Mouse (Mus musculus) small intestine, adult 2 months (tissue): Measurements from ENCODE around the gene L3mbtl4. TPM values are rescaled to one million over a fixed set of nuclear protein-coding genes. Genes with fewer than 3 reads are reported as not detected.
"Not testable (repeated sequence)": the region's sequence is repeated elsewhere in the genome, so short reads cannot be mapped to it uniquely, and the experiment has no call there.

Experiments
- H3K27ac ChIP-seq: fragments of 200-500 bp; 2 replicates; pipeline ENCODE4 v1.5.1; 2012; ENCODE audit warnings: low read depth, low read length, control low read depth, inconsistent platforms; ENCODE audit not compliant: insufficient read depth
- H3K27me3 ChIP-seq: fragments of 200-500 bp; 2 replicates; pipeline ENCODE4 v1.6.1; 2012; ENCODE audit warnings: mild to moderate bottlenecking, moderate library complexity, low read length, inconsistent platforms; ENCODE audit not compliant: control insufficient read depth, insufficient read depth
- H3K36me3 ChIP-seq: fragments of 200-500 bp; 2 replicates; pipeline ENCODE4 v1.6.1; 2012; ENCODE audit warnings: mild to moderate bottlenecking, low read length, control low read depth, inconsistent platforms; ENCODE audit not compliant: control insufficient read depth, insufficient read depth
- H3K4me1 ChIP-seq: fragments of 200-500 bp; 2 replicates; pipeline ENCODE4 v1.6.1; 2012; ENCODE audit warnings: low read length, inconsistent platforms, mixed read lengths; ENCODE audit not compliant: control insufficient read depth, insufficient read depth, insufficient read length
- H3K4me3 ChIP-seq: fragments of 200-500 bp; 2 replicates; pipeline ENCODE4 v1.5.1; 2012; ENCODE audit warnings: low read depth, mild to moderate bottlenecking, control low read depth, inconsistent platforms, low read length, moderate library complexity
- CTCF ChIP-seq: fragments of 200-500 bp; IDR thresholded peaks from 2 replicates; pipeline ENCODE4 v1.5.1; 2012; ENCODE audit warnings: low read depth, mild to moderate bottlenecking, control low read depth, inconsistent platforms, low read length, moderate library complexity, mixed read lengths; ENCODE audit not compliant: insufficient replicate concordance, insufficient read length; ENCODE audit errors: extremely low read depth
- POLR2A ChIP-seq: fragments of 200-500 bp; IDR thresholded peaks from 2 replicates; pipeline ENCODE4 v1.6.1; 2012; ENCODE audit warnings: low read depth, mild to moderate bottlenecking, control low read depth, inconsistent platforms, low read length, moderate library complexity
- WGBS: fragments of 180-500 bp; shearing (Covaris S2); methylation state at CpG from one replicate; pipeline ENCODE4 v1.1.7; 2018; 5-methylcytosine and 5-hydroxymethylcytosine counted together
- polyA plus RNA-seq: library from polyadenylated mRNA; depleted of rRNA; stranded (reverse); fragments of >200 nt; gene quantifications from 2 replicates; pipeline ENCODE4 v1.2.3, GENCODE M21; 2012

L3mbtl4 gene
- polyA plus RNA-seq, 1 experiment, result not detected

GRCm38 (mm10) chr17:68405993-68406392 lies 132.4 kb downstream of the L3mbtl4 start:
- no peaks in the 10 kb centered on the region for H3K27me3 ChIP-seq
- no peak for TF ChIP-seq CTCF
- no peak for TF ChIP-seq POLR2A
- 43% methylated on average over 1 of the region's 1 CpGs for WGBS
- no peak overlapping the region for H3K4me3 ChIP-seq
- no peaks in the 10 kb centered on the region for H3K4me1 ChIP-seq
- no peak overlapping the region for H3K27ac ChIP-seq
- no peaks in the 10 kb centered on the region for H3K36me3 ChIP-seq

GRCm38 (mm10) chr17:68407121-68407520 lies 133.5 kb downstream of the L3mbtl4 start:
- not testable (repeated sequence) for H3K4me3 ChIP-seq, H3K27me3 ChIP-seq, H3K4me1 ChIP-seq, H3K27ac ChIP-seq, H3K36me3 ChIP-seq
- WGBS, result 42% methylated on average over 1 of the region's 1 CpGs

GRCm38 (mm10) chr17:68422663-68423498 lies 149.3 kb downstream of the L3mbtl4 start:
- no peak overlapping the region for H3K4me3 ChIP-seq
- no peaks in the 10 kb centered on the region for H3K36me3 ChIP-seq
- WGBS, result 64% methylated on average over 12 of the region's 12 CpGs
- no peak overlapping the region for H3K27ac ChIP-seq
- no peaks in the 10 kb centered on the region for H3K4me1 ChIP-seq
- no peak for TF ChIP-seq CTCF
- TF ChIP-seq POLR2A, result no peak
- H3K27me3 ChIP-seq, result no peaks in the 10 kb centered on the region

- Histone ChIP-seq H3K36me3 (no peaks in the 10 kb centered on the region), H3K27me3 (no peaks in the 10 kb centered on the region), H3K4me1 (no peaks in the 10 kb centered on the region), H3K4me3 (no peak overlapping the region), H3K27ac (no peak overlapping the region)
- TF ChIP-seq POLR2A (no peak), CTCF (no peak)
- WGBS, result 73% methylated on average over 5 of the region's 5 CpGs
These were observed 160.0 kb downstream of the L3mbtl4 start for GRCm38 (mm10) chr17:68433576-68433975.

- no peak overlapping the region for H3K27ac ChIP-seq
- H3K4me1 ChIP-seq, result no peaks in the 10 kb centered on the region
- H3K36me3 ChIP-seq, result no peaks in the 10 kb centered on the region
- H3K4me3 ChIP-seq, result no peak overlapping the region
- no peak for TF ChIP-seq POLR2A
- no peak for TF ChIP-seq CTCF
- WGBS, result 88% methylated on average over 1 of the region's 1 CpGs
- H3K27me3 ChIP-seq, result no peaks in the 10 kb centered on the region
These were observed 177.3 kb downstream of the L3mbtl4 start for GRCm38 (mm10) chr17:68450921-68451320.

- H3K36me3 ChIP-seq, result no peaks in the 10 kb centered on the region
- no peak overlapping the region for H3K4me3 ChIP-seq
- 87% methylated on average over 5 of the region's 5 CpGs for WGBS
- TF ChIP-seq CTCF (no peak), POLR2A (no peak)
- H3K27me3 ChIP-seq, result no peaks in the 10 kb centered on the region
- no peaks in the 10 kb centered on the region for H3K4me1 ChIP-seq
- H3K27ac ChIP-seq, result no peak overlapping the region
These were observed 187.9 kb downstream of the L3mbtl4 start for GRCm38 (mm10) chr17:68461471-68461870.

- Histone ChIP-seq H3K27me3 (no peaks in the 10 kb centered on the region), H3K27ac (no peak overlapping the region), H3K4me3 (no peak overlapping the region), H3K36me3 (no peaks in the 10 kb centered on the region), H3K4me1 (no peaks in the 10 kb centered on the region)
- 47% methylated on average over 1 of the region's 1 CpGs for WGBS
- no peak for TF ChIP-seq CTCF
- no peak for TF ChIP-seq POLR2A
These were observed 193.7 kb downstream of the L3mbtl4 start for GRCm38 (mm10) chr17:68467311-68467710.

- Histone ChIP-seq H3K27me3 (no peaks in the 10 kb centered on the region), H3K4me1 (no peaks in the 10 kb centered on the region), H3K36me3 (no peaks in the 10 kb centered on the region), H3K27ac (no peak overlapping the region), H3K4me3 (no peak overlapping the region)
- WGBS, result 73% methylated on average over 4 of the region's 4 CpGs
- no peak for TF ChIP-seq CTCF
- TF ChIP-seq POLR2A, result no peak
These were observed 216.6 kb downstream of the L3mbtl4 start for GRCm38 (mm10) chr17:68490065-68490691.
